Mouse (Mus musculus) small intestine, adult 2 months (tissue): ENCODE data around the gene Skor1.

ENCODE experiments used
- CTCF ChIP-seq: fragments of 200-500 bp; IDR thresholded peaks from 2 replicates; pipeline ENCODE4 v1.5.1; 2012; ENCODE audit warnings: low read depth, mild to moderate bottlenecking, control low read depth, inconsistent platforms, low read length, moderate library complexity, mixed read lengths; ENCODE audit not compliant: insufficient replicate concordance, insufficient read length; ENCODE audit errors: extremely low read depth
- POLR2A ChIP-seq: fragments of 200-500 bp; IDR thresholded peaks from 2 replicates; pipeline ENCODE4 v1.6.1; 2012; ENCODE audit warnings: low read depth, mild to moderate bottlenecking, control low read depth, inconsistent platforms, low read length, moderate library complexity

DNA sequence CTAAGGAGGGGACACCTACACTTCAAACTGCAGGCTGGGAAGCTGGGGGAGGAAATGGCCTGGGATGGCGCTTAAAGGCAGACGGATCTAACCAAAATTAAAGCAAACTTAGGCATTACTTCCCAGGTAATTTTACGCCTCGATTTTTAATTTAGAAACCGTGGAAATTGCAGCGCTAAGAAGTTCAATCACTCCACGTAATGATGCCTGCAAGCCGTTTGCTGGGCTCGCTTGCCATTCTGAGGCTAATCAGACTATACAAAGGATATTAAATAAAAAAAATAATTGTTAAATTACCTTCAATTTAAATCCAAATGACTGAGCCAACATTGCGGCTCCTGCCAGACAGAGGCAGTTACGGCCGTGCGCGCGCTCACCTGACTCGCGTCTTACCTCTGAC lies 9.1 kb downstream of the Skor1 start:
- TF ChIP-seq POLR2A (no peak), CTCF (no peak)
